Mouse (Mus musculus) thymus, adult 18-20 months (tissue): ENCODE data around the gene Frmd4b.

Experiments used
- DNase-seq, 2 experiments: peaks; one replicate each; pipeline ENCODE4 v3.0.0; 2022; ENCODE audit warnings: mixed read lengths in 2 of 2

The Frmd4b gene

DNA sequence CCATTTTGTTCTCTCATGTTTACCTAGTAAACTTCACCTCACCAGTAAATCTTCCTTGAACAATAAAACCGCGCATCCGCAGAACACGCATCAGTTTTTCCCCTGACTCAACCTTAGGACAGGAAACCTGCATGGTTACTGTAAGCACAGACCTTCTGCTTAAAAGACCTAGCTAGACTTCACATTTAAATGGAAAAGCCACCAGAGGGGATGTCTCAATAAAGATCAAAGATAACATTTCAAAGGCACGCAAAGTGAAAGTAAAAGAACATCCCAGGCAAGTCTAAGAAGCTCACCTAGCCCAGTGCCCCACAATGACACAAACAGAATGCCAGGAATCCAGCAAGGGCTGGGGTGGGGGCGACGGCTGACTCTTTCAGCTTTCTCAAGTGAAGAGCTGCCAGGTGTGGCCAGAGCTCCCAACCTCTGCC lies 306.4 kb downstream of the Frmd4b start:
- DNase-seq = peak in 1 of 2 experiments; percentile 35

- DNase-seq = no peak
These were observed 308.2 kb downstream of the Frmd4b start for GRCm38 (mm10) chr6:97309161-97309560.

DNA sequence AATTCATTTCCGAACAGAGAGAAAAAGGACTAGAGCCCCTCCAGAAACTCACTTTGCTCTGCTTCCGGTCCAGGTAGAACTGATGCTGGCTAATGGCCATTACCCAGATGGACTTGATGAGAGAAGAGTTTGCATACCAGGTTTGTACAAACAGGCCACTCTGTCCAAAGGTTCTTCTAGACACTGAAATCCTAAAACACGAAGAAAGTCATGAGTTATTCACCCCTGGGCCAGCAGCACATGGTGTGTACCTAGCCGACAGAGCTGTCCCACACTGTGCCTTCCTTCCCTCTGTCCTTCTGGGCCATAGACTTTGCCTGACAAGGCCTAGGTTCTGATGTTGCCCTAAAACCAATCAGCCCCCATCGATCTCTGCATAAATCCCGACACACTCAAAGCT lies 308.8 kb downstream of the Frmd4b start:
- no peak for DNase-seq

DNA sequence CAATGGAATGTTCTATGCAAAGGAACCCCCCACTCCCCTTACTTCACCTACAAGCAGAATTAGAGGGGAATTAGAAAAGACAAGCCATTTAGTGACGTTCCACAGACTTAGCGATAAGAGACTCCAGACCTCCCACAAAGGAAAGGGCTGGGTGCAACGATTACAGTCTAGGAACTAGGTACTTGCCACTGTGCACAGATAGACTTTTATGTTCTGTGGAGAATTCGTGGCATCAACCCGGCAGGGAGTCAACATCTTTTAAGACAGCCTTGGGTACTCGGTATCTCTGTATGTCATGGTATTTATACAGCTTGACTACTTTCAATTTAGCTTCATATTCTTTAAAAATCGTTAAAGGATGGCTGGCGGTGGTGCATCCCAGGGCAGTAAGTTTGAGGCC lies 310.1 kb downstream of the Frmd4b start:
- no peak for DNase-seq

DNA sequence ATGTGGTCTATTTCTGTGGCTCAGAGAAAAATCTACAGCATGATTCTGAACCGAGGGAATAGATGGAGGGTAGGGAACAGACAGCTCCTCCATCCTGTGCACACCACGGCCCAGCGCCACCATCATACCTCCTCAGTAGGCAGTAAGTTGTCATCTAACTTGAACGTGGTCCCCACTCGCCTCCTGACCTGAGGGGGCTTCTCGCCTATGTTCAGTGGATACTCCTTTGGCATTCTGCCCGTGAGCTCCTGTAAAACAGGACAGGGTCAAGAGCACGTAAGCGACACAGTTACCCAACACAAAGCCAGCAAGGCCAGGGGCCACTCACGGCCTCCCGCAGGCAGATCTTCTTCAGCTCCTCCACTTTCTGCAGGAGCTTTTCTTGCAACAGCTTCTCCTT lies 311.0 kb downstream of the Frmd4b start:
- DNase-seq = no peak

GRCm38 (mm10) chr6:97305491-97305890 lies 311.9 kb downstream of the Frmd4b start:
- no peak for DNase-seq

- no peak for DNase-seq
These were observed 312.3 kb downstream of the Frmd4b start for GRCm38 (mm10) chr6:97305010-97305409.

GRCm38 (mm10) chr6:97303277-97304109 lies 313.8 kb downstream of the Frmd4b start:
- DNase-seq = no peak

- no peak for DNase-seq
These were observed 315.0 kb downstream of the Frmd4b start for GRCm38 (mm10) chr6:97302303-97302702.

DNA sequence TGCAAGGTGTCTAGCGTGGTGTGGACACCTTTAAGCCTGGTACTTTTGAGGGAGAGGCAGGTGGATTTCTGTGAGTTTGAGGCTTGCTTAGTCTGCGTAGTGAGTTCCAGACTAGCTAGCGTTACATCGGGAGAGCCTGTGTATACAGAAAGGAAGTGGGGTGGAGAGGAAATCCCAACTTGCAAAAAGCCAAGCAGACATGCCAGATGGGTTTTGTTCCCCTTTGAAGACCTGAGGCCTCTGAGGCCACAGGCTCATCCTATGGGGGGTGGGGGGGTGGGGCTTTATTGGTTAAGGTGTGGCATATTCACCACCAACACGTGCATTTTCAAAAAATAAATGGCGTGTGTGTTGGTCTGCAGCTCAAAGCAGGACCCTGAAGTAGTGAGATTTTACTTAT lies 316.7 kb downstream of the Frmd4b start:
- no peak for DNase-seq

GRCm38 (mm10) chr6:97300180-97300579 lies 317.2 kb downstream of the Frmd4b start:
- no peak for DNase-seq

DNA sequence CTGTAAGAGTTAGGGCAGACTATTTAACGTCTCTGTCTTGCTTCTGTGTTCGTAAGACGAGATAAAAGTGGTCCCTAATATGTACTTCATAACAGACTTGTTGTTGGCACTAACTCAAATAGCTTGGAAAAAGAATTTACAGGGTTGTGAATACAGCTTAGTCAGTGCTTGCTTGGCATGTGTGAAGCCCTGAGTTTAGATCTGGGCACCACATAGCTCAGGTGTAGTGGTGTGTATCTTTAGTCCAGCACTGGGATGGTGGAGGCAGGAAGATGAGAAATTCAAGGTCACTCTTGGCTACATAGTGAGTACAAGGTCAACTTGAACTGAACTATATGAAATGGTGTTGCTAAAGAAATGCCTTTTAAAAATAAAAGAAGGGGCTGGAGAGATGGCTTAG lies 320.2 kb downstream of the Frmd4b start:
- DNase-seq = no peak

GRCm38 (mm10) chr6:97295866-97296527 lies 321.3 kb downstream of the Frmd4b start:
- no peak for DNase-seq

DNA sequence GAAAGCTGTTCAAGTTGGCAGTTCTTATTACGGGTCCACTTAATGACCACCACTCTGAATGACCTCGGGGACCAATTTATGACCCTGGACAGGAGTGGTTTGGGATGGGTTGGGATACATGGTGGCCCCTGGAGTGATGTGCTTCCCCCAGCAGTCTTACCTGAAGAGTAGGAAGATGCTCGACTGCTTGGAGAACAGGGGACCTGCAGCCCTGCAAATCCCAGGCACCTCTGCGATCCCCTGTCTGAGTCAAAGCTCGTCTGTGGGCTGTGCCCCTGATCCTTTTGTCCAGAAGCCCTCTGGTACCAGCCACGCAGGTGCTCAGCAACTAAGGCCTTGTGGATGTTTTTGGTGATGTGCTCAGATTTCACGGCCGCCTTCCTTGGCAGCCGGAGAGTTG lies 321.9 kb downstream of the Frmd4b start:
- DNase-seq = no peak

DNA sequence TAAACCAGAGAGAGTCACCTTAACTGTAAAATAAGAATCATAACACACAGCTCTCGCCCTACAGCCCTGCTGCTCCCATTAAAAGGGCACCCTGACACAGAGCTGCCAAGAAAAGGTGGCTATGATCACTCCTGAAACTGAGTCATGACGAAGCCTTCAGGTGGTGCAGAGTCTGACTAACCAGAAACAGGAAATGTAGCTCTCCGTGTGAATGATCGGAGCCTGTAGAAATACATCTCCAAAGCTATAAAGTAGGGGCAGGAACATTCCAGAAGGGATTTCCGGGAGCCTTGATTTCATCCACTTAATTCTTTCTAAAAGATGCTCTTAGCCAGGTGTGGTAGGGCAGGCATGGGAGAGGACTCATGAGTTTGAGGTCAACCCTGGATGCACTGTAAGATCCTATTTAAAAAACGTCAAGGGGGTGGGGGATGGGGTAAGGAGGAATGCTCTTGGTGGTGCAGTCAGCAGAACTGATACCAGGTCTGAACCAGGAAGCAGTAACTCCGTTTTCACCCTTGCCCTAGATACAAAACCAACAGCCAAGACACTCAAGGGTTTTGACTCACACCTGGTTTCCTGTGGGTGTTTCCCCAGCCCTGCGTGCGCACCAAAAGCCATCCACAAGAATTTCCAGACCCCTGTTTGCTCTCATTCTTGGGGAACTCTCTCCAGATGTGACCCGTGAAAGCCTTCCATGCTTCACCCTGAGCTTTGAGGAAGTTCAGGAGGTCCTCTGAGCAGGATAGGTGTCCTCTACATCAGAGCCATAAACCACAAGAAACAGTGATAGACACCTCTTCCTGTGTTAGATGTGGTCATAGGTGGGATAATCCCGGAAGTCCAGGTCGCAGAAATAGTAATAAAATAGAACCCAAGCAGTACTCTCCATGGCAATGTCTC lies 323.4 kb downstream of the Frmd4b start:
- DNase-seq = peak in 1 of 2 experiments; percentile 47

DNA sequence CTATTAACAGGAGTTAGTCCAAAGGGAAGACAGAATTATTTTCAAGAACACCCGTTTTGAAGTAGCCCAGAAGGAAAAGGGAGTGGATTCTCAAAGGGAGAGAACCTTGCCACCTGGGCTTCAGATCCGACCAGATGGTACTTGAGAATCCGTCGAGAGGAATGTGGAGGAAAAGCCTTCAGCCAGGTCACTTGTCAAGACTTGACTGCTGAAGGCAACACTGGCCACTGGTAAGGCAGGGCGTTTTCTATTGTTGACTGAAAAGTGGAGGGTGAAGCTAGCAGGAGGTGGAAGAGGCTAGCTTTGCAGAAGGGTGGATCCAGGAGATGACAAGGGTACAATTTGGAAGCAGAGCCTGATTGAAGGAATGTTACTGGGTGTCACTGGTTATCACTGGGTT lies 324.4 kb downstream of the Frmd4b start:
- DNase-seq = no peak

DNA sequence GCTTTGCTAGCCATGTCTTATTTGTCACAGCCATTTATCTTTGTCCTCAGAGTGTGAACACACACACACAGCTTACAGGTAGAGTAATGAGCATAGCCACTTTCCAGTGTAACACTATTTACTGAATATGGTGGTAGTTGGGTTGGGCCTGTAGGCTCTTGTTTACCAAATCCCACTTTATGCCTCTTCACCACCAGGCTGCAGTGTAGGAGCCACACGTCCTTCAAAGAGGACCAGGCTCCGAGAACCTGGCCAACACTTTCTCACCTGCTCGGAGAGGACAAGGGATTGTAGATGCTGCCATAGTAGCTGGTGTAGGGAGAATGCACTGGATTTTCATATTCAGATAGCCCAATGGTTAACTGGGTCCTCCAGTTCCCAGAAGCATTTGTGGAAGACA lies 325.2 kb downstream of the Frmd4b start:
- DNase-seq = no peak

DNA sequence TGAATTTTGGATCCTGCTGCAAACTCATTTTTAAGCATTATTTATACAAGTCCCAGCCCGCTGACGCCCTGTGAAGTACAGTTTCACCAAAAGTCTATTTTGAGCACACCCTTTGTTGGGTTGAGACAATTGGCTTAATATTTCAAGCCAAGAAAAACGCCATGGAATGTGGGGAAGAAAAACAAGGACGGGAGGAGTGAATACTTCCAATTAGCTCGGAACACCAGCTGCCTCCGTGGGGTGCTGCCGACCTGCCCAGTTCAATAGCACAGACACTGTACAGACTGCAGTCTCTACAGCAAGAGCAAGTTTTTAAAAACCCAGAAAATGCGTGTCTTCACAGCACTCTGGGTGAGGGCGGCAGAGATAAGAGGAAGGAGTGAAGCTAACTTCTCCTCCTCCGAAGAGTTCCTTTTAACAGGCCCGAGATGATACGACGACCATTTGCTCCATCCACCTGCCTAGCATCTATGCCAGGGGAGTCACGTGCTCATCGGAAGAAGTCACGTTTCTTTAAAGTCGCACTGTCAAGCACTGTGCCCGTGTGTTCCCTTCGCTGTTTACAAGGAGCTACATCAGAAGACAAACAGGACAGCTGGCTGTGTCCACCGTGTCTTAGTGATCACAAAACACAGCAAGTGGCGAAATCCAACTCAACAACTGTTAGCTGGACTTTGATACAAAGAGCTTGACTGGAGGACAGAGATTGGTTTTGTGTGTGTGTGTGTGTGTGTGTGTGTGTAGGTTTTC lies 326.0 kb downstream of the Frmd4b start:
- no peak for DNase-seq

- DNase-seq = no peak
These were observed 326.7 kb downstream of the Frmd4b start for GRCm38 (mm10) chr6:97290687-97291086.

DNA sequence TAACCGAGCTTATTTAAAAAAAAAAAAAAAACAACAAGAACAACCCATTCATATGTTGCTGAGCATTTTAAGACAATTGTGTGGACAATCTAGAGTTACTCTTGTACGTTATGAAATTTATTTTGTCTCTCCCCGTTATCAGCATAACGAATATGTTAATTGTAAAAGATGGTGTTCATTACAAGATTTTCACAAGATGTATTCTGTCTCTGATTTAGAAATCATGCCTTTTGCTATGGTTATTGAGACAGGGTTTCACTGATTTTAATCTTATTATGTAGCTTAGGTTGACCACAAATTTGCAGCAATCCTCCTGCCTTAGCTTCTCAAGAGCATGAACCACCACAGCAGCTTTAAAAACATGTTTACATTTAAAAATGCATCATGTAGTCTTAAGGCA lies 327.5 kb downstream of the Frmd4b start:
- DNase-seq = no peak

DNA sequence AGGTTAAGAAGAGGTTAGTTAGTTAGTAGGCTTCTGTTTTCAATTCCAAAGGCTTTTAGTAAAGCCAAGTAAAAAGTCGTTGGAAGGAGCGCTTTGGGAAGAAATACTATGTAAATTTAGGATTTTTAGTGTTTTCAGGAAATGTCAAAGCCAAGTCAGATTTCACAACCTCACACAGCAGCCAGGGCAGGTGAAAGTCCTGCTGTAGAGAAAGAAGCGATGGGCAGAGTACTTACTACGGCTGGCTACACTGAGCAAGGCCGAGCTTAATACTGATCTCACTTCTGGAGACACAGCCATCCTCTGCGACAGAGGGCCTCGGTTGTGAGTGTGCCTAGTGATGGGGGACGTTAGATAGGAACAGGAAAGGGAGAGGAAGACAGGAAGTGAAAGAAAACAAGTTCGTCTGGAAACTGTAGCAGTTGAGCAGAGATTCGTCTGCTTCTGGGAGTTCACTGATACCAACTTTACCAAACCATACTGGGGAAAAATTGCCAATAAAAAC lies 328.0 kb downstream of the Frmd4b start:
- DNase-seq = no peak
